Mouse (Mus musculus) ES-Bruce4 (cell line): ENCODE data around the gene Wdr18. TPM values are rescaled to one million over a fixed set of nuclear protein-coding genes. Genes with fewer than 3 reads are reported as not detected.

Experiments
- H3K27ac ChIP-seq: 2 replicates; pipeline ENCODE4 v1.5.1; 2012; ENCODE audit warnings: low read length, inconsistent platforms; ENCODE audit not compliant: insufficient read depth
- H3K27me3 ChIP-seq: 2 replicates; pipeline ENCODE4 v1.6.1; 2012; ENCODE audit warnings: mild to moderate bottlenecking, low read length, inconsistent platforms; ENCODE audit not compliant: control insufficient read depth, poor library complexity, insufficient read depth, severe bottlenecking
- H3K36me3 ChIP-seq: 2 replicates; pipeline ENCODE4 v1.6.1; 2012; ENCODE audit warnings: inconsistent platforms, mild to moderate bottlenecking, low read length, moderate library complexity; ENCODE audit not compliant: control insufficient read depth, poor library complexity, insufficient read depth, severe bottlenecking
- H3K4me1 ChIP-seq: one replicate; pipeline ENCODE4 v1.8.1; 2011; ENCODE audit warnings: low read length; ENCODE audit not compliant: control insufficient read depth, insufficient read depth
- H3K4me3 ChIP-seq: 2 replicates; pipeline ENCODE4 v1.5.1; 2011; ENCODE audit warnings: low read depth, mild to moderate bottlenecking, low read length
- H3K9ac ChIP-seq: 2 replicates; pipeline ENCODE4 v1.6.1; 2012; ENCODE audit warnings: low read depth, mild to moderate bottlenecking, inconsistent platforms; ENCODE audit not compliant: poor library complexity, severe bottlenecking
- H3K9me3 ChIP-seq: replicated peaks from 2 replicates; pipeline ENCODE4 v1.6.1; 2012; ENCODE audit warnings: mild to moderate bottlenecking, low read length, inconsistent platforms; ENCODE audit not compliant: control insufficient read depth, poor library complexity, insufficient read depth, severe bottlenecking
- CTCF ChIP-seq: IDR thresholded peaks from one replicate; pipeline ENCODE4 v1.8.1; 2011; ENCODE audit warnings: low read depth, low read length
- EP300 ChIP-seq: IDR thresholded peaks from 2 replicates; pipeline ENCODE4 v1.6.1; 2011; ENCODE audit warnings: low read depth, low read length; ENCODE audit not compliant: insufficient read depth
- POLR2A ChIP-seq: IDR thresholded peaks from one replicate; pipeline ENCODE4 v1.8.1; 2011; ENCODE audit warnings: low read length; ENCODE audit not compliant: insufficient read depth
- polyA plus RNA-seq: library from polyadenylated mRNA; stranded (reverse); fragments of >200 nt; gene quantifications from 2 replicates; pipeline ENCODE4 v1.2.4, GENCODE M21; 2011; ENCODE audit warnings: low read depth; ENCODE audit not compliant: missing spikeins, insufficient read depth, insufficient read length

Gene Wdr18
- polyA plus RNA-seq, 1 experiment, result 55.3 TPM

GRCm38 (mm10) chr10:79985334-79986231, 25.6 kb downstream of the Wdr18 start:
- Histone ChIP-seq H3K27me3 (no peaks in the 10 kb centered on the region), H3K4me1 (peaks cover 5% of the 10 kb centered on the region), H3K27ac (peak overlapping the region; percentile 84), H3K9ac (peak overlapping the region; percentile 83), H3K36me3 (no peaks in the 10 kb centered on the region), H3K4me3 (peak overlapping the region; percentile 97), H3K9me3 (no peaks in the 10 kb centered on the region)
- TF ChIP-seq CTCF (no peak), EP300 (no peak), POLR2A (no peak)

- H3K27ac ChIP-seq, result peak overlapping the region; percentile 44; the same call in 1 of the 2 replicates
- H3K9me3 ChIP-seq, result no peaks in the 10 kb centered on the region
- peak overlapping the region; percentile 97; the same call in 1 of the 2 replicates for H3K4me3 ChIP-seq
- H3K36me3 ChIP-seq, result no peaks in the 10 kb centered on the region
- TF ChIP-seq POLR2A, result no peak
- TF ChIP-seq EP300, result no peak
- no peak for TF ChIP-seq CTCF
- H3K4me1 ChIP-seq, result peaks cover 7% of the 10 kb centered on the region
- H3K27me3 ChIP-seq, result no peaks in the 10 kb centered on the region
- peak overlapping the region; percentile 83 for H3K9ac ChIP-seq
Observed at GRCm38 (mm10) chr10:79986232-79986878, 26.4 kb downstream of the Wdr18 start.

- no peaks in the 10 kb centered on the region for H3K9me3 ChIP-seq
- TF ChIP-seq EP300 (0 out of 2 replicates have a peak, but pooled peaks have one; percentile 48), CTCF (peak; percentile 76), POLR2A (no peak)
Observed at GRCm38 (mm10) chr10:79986963-79987362, 27.0 kb downstream of the Wdr18 start.

GRCm38 (mm10) chr10:79987771-79988505, 28.0 kb downstream of the Wdr18 start:
- Histone ChIP-seq H3K4me1 (peaks cover 4% of the 10 kb centered on the region), H3K27ac (peak overlapping the region; percentile 26), H3K9ac (peak overlapping the region; percentile 87), H3K4me3 (peak overlapping the region; percentile 84), H3K36me3 (no peaks in the 10 kb centered on the region), H3K9me3 (no peaks in the 10 kb centered on the region), H3K27me3 (no peaks in the 10 kb centered on the region)
- TF ChIP-seq EP300, result no peak
- TF ChIP-seq CTCF, result no peak
- no peak for TF ChIP-seq POLR2A

More at GRCm38 (mm10) chr10:79986963-79987362, 27.0 kb downstream of the Wdr18 start:
- no peak overlapping the region for H3K9ac ChIP-seq
- 0 out of 2 replicates have a peak overlapping the region, but pooled peaks have one; percentile 1 for H3K4me3 ChIP-seq
- H3K4me1 ChIP-seq, result peaks cover 7% of the 10 kb centered on the region
- H3K27me3 ChIP-seq, result no peaks in the 10 kb centered on the region
- no peaks in the 10 kb centered on the region for H3K36me3 ChIP-seq
- H3K27ac ChIP-seq, result no peak overlapping the region; the same call in 1 of the 2 replicates

GRCm38 (mm10) chr10:79988506-79989271, 28.7 kb downstream of the Wdr18 start, which contains the start of gene Cnn2:
Cnn2 (plus strand) TSS chr10:79988584.
- H3K27me3 ChIP-seq, result no peaks in the 10 kb centered on the region
- no peak for TF ChIP-seq POLR2A
- TF ChIP-seq EP300, result no peak
- TF ChIP-seq CTCF, result no peak
- peak within 1 kb of the TSS; percentile 84 for H3K4me3 ChIP-seq
- H3K9me3 ChIP-seq, result no peaks in the 10 kb centered on the region
- no peaks in the 10 kb centered on the region for H3K36me3 ChIP-seq
- peak within 1 kb of the TSS; percentile 26 for H3K27ac ChIP-seq
- peak within 1 kb of the TSS; percentile 87 for H3K9ac ChIP-seq
- peaks cover 4% of the 10 kb centered on the region for H3K4me1 ChIP-seq
